Mouse (Mus musculus): ENCODE data around the gene Msmp. TPM values are rescaled to one million over a fixed set of nuclear protein-coding genes. Genes with fewer than 3 reads are reported as not detected.
"Not testable (repeated sequence)": the region's sequence is repeated elsewhere in the genome, so short reads cannot be mapped to it uniquely, and the experiment has no call there.

Msmp gene
- polyA plus RNA-seq, 1 experiment from 2014 or later: 0.50 TPM

GRCm38 (mm10) chr4:43560976-43561375 lies 23.3 kb downstream of the Msmp start:
- 7% methylated on average over 2 of the region's 2 CpGs for WGBS

GRCm38 (mm10) chr4:43560243-43560611 lies 24.1 kb downstream of the Msmp start:
- Histone ChIP-seq H3K9ac (peak overlapping the region; percentile 99), H3K9me3 (replicated peaks) (no peaks in the 10 kb centered on the region), H3K4me1 (replicated peaks) (peaks cover 57% of the 10 kb centered on the region), H3K4me2 (peak overlapping the region; percentile 92), H3K27me3 (replicated peaks) (no peaks in the 10 kb centered on the region), H3K36me3 (peaks cover 35% of the 10 kb centered on the region), H3K27ac (ENCODE audit: poor library complexity, severe bottlenecking) (peak overlapping the region; percentile 100), H3K4me3 (peak overlapping the region; percentile 85)
- WGBS: 2% methylated on average over 6 of the region's 6 CpGs
- no peak for ATAC-seq (ENCODE audit: insufficient number of reproducible peaks, low FRiP score)

More at GRCm38 (mm10) chr4:43560976-43561375, 23.3 kb downstream of the Msmp start:
- Histone ChIP-seq H3K9me3 (replicated peaks) (no peaks in the 10 kb centered on the region), H3K4me2 (peak overlapping the region; percentile 92), H3K27ac (ENCODE audit: poor library complexity, severe bottlenecking) (peak overlapping the region; percentile 100), H3K36me3 (peaks cover 35% of the 10 kb centered on the region), H3K9ac (peak overlapping the region; percentile 99), H3K4me3 (peak overlapping the region; percentile 85), H3K27me3 (replicated peaks) (no peaks in the 10 kb centered on the region), H3K4me1 (replicated peaks) (peaks cover 57% of the 10 kb centered on the region)
- no peak for ATAC-seq (ENCODE audit: insufficient number of reproducible peaks, low FRiP score)

GRCm38 (mm10) chr4:43559519-43560242 lies 24.6 kb downstream of the Msmp start:
- Histone ChIP-seq H3K27me3 (replicated peaks) (no peaks in the 10 kb centered on the region), H3K4me2 (peak overlapping the region; percentile 92), H3K4me3 (peak overlapping the region; percentile 85), H3K4me1 (replicated peaks) (peaks cover 57% of the 10 kb centered on the region), H3K9me3 (replicated peaks) (no peaks in the 10 kb centered on the region), H3K27ac (ENCODE audit: poor library complexity, severe bottlenecking) (peak overlapping the region; percentile 100), H3K36me3 (peaks cover 35% of the 10 kb centered on the region), H3K9ac (peak overlapping the region; percentile 99)
- no peak for ATAC-seq (ENCODE audit: insufficient number of reproducible peaks, low FRiP score)
- WGBS: 53% methylated on average over 13 of the region's 13 CpGs

- Histone ChIP-seq H3K9ac (peak overlapping the region; percentile 72), H3K4me1 (replicated peaks) (peaks cover 52% of the 10 kb centered on the region), H3K27ac (ENCODE audit: poor library complexity, severe bottlenecking) (peak overlapping the region; percentile 100), H3K4me3 (peak overlapping the region; percentile 35), H3K4me2 (peak overlapping the region; percentile 92), H3K36me3 (peaks cover 38% of the 10 kb centered on the region), H3K27me3 (replicated peaks) (no peaks in the 10 kb centered on the region), H3K9me3 (replicated peaks) (no peaks in the 10 kb centered on the region)
- WGBS: 12% methylated on average over 13 of the region's 13 CpGs
- ATAC-seq (ENCODE audit: insufficient number of reproducible peaks, low FRiP score): peak; percentile 34; the same call in 1 of the 2 replicates
Observed at GRCm38 (mm10) chr4:43558631-43559356, 25.5 kb downstream of the Msmp start.

- WGBS: 1% methylated on average over 5 of the region's 5 CpGs
- H3K27me3 ChIP-seq (replicated peaks): no peaks in the 10 kb centered on the region
- peak overlapping the region; percentile 100 for H3K27ac ChIP-seq (ENCODE audit: poor library complexity, severe bottlenecking)
- H3K36me3 ChIP-seq: peaks cover 43% of the 10 kb centered on the region
- H3K9ac ChIP-seq: peak overlapping the region; percentile 72
- no peaks in the 10 kb centered on the region for H3K9me3 ChIP-seq (replicated peaks)
- H3K4me3 ChIP-seq: peak overlapping the region; percentile 35
- H3K4me2 ChIP-seq: peak overlapping the region; percentile 92
- ATAC-seq (ENCODE audit: insufficient number of reproducible peaks, low FRiP score): no peak; the same call in 1 of the 2 replicates
- peaks cover 46% of the 10 kb centered on the region for H3K4me1 ChIP-seq (replicated peaks)
Observed at GRCm38 (mm10) chr4:43558028-43558630, 26.2 kb downstream of the Msmp start.

GRCm38 (mm10) chr4:43555926-43556325 lies 28.4 kb downstream of the Msmp start:
- H3K9ac ChIP-seq: no peak overlapping the region
- H3K27me3 ChIP-seq (replicated peaks): no peaks in the 10 kb centered on the region
- H3K4me3 ChIP-seq: no peak overlapping the region
- peaks cover 42% of the 10 kb centered on the region for H3K4me1 ChIP-seq (replicated peaks)
- no peak overlapping the region for H3K27ac ChIP-seq (ENCODE audit: poor library complexity, severe bottlenecking)
- H3K9me3 ChIP-seq (replicated peaks): peaks cover 7% of the 10 kb centered on the region; the same call in 1 of the 2 replicates
- ATAC-seq (ENCODE audit: insufficient number of reproducible peaks, low FRiP score): no peak
- H3K4me2 ChIP-seq: no peak overlapping the region
- WGBS: 94% methylated on average over 7 of the region's 7 CpGs
- H3K36me3 ChIP-seq: peaks cover 65% of the 10 kb centered on the region

GRCm38 (mm10) chr4:43553891-43554290 lies 30.4 kb downstream of the Msmp start:
- ATAC-seq (ENCODE audit: insufficient number of reproducible peaks, low FRiP score): no peak
- H3K9me3 ChIP-seq (replicated peaks): peaks cover 7% of the 10 kb centered on the region; the same call in 1 of the 2 replicates
- no peak overlapping the region for H3K4me3 ChIP-seq
- peaks cover 21% of the 10 kb centered on the region for H3K4me1 ChIP-seq (replicated peaks)
- no peaks in the 10 kb centered on the region for H3K27me3 ChIP-seq (replicated peaks)
- H3K27ac ChIP-seq (ENCODE audit: poor library complexity, severe bottlenecking): no peak overlapping the region
- no peak overlapping the region for H3K4me2 ChIP-seq
- H3K36me3 ChIP-seq: peaks cover 83% of the 10 kb centered on the region
- no peak overlapping the region for H3K9ac ChIP-seq

GRCm38 (mm10) chr4:43552437-43552836 lies 31.9 kb downstream of the Msmp start:
- peaks cover 7% of the 10 kb centered on the region for H3K4me1 ChIP-seq (replicated peaks)
- H3K27ac ChIP-seq (ENCODE audit: poor library complexity, severe bottlenecking): no peak overlapping the region
- H3K4me3 ChIP-seq: no peak overlapping the region
- H3K27me3 ChIP-seq (replicated peaks): no peaks in the 10 kb centered on the region
- no peak overlapping the region for H3K4me2 ChIP-seq
- H3K9me3 ChIP-seq (replicated peaks): peaks cover 7% of the 10 kb centered on the region; the same call in 1 of the 2 replicates
- ATAC-seq (ENCODE audit: insufficient number of reproducible peaks, low FRiP score): no peak
- H3K9ac ChIP-seq: no peak overlapping the region
- WGBS: 95% methylated on average over 5 of the region's 5 CpGs
- peaks cover 97% of the 10 kb centered on the region for H3K36me3 ChIP-seq

- WGBS: 85% methylated on average over 6 of the region's 6 CpGs
- H3K4me3 ChIP-seq; H3K9ac ChIP-seq; H3K4me2 ChIP-seq; H3K9me3 ChIP-seq (replicated peaks); H3K27ac ChIP-seq (ENCODE audit: poor library complexity, severe bottlenecking); H3K27me3 ChIP-seq (replicated peaks); H3K4me1 ChIP-seq (replicated peaks); ATAC-seq (ENCODE audit: insufficient number of reproducible peaks, low FRiP score): not testable (repeated sequence)
- H3K36me3 ChIP-seq: peaks cover 99% of the 10 kb centered on the region
Observed at GRCm38 (mm10) chr4:43551854-43552253, 32.4 kb downstream of the Msmp start.

- Histone ChIP-seq H3K4me3 (no peak overlapping the region), H3K36me3 (peaks cover 100% of the 10 kb centered on the region), H3K4me2 (no peak overlapping the region), H3K27me3 (replicated peaks) (no peaks in the 10 kb centered on the region), H3K4me1 (replicated peaks) (no peaks in the 10 kb centered on the region), H3K9ac (no peak overlapping the region), H3K9me3 (replicated peaks) (peaks cover 7% of the 10 kb centered on the region; the same call in 1 of the 2 replicates), H3K27ac (ENCODE audit: poor library complexity, severe bottlenecking) (no peak overlapping the region)
- no peak for ATAC-seq (ENCODE audit: insufficient number of reproducible peaks, low FRiP score)
- 92% methylated on average over 12 of the region's 12 CpGs for WGBS
Observed at GRCm38 (mm10) chr4:43549055-43549454, 35.2 kb downstream of the Msmp start.

- H3K9me3 ChIP-seq (replicated peaks): peaks cover 2% of the 10 kb centered on the region; the same call in 1 of the 2 replicates
- no peaks in the 10 kb centered on the region for H3K4me1 ChIP-seq (replicated peaks)
- no peaks in the 10 kb centered on the region for H3K27me3 ChIP-seq (replicated peaks)
- no peak overlapping the region for H3K9ac ChIP-seq
- no peak overlapping the region for H3K27ac ChIP-seq (ENCODE audit: poor library complexity, severe bottlenecking)
- H3K4me3 ChIP-seq: no peak overlapping the region
- no peak overlapping the region for H3K4me2 ChIP-seq
- ATAC-seq (ENCODE audit: insufficient number of reproducible peaks, low FRiP score): no peak
- WGBS: 95% methylated on average over 8 of the region's 8 CpGs
- peaks cover 100% of the 10 kb centered on the region for H3K36me3 ChIP-seq
Observed at GRCm38 (mm10) chr4:43547160-43547559, 37.1 kb downstream of the Msmp start.

All from heart, embryonic 12.5 days (tissue).